Mouse (Mus musculus): ENCODE measurements around the gene Pla1a.

GRCm38 (mm10) chr16:38375182-38375581, 57.8 kb downstream of the Pla1a start:
- TF ChIP-seq EP300 (IDR thresholded peaks at IDR 0.05; ENCODE audit: low read depth) (no peak), CTCF (IDR thresholded peaks at IDR 0.05; ENCODE audit: low read depth) (no peak)

Data from liver, postnatal 0 days (tissue).